Mouse (Mus musculus) E14TG2a.4 (cell line): ENCODE data around the gene Camk1d.
"Not testable (repeated sequence)": the region's sequence is repeated elsewhere in the genome, so short reads cannot be mapped to it uniquely, and the experiment has no call there.

Experiments
- CTCF ChIP-seq: conservative IDR thresholded peaks from 2 replicates; pipeline ENCODE4 v1.5.1; 2014; ENCODE audit warnings: low read length
- NANOG ChIP-seq: IDR thresholded peaks from 2 replicates; pipeline ENCODE4 v1.6.1; 2014; ENCODE audit warnings: borderline replicate concordance, low read length, mixed read lengths

- TF ChIP-seq NANOG, CTCF: not testable (repeated sequence)
Measured at GRCm38 (mm10) chr2:5539894-5540293, 174.4 kb downstream of the Camk1d start.
